Mouse (Mus musculus) intestine, embryonic 14.5 days (tissue): ENCODE measurements around the gene Gbx1. TPM values are rescaled to one million over a fixed set of nuclear protein-coding genes. Genes with fewer than 3 reads are reported as not detected.
"Not testable (repeated sequence)": the region's sequence is repeated elsewhere in the genome, so short reads cannot be mapped to it uniquely, and the experiment has no call there.

Experiments used
- ATAC-seq: fragments of 200-750 bp; cut with Nextera tagmentation; replicated peaks from 2 replicates; pipeline ENCODE4 v1.8.0; 2017; ENCODE audit warnings: low read depth, moderate number of reproducible peaks, moderate TSS enrichment, moderate library complexity; ENCODE audit not compliant: low FRiP score, low TSS enrichment
- DNase-seq: peaks from one replicate; pipeline ENCODE4 v3.0.0-alpha.2; 2018; ENCODE audit warnings: low spot score
- H3K27ac ChIP-seq: fragments of 300-500 bp; sonication (generic); 2 replicates; pipeline ENCODE4 v1.5.1; 2014; ENCODE audit warnings: low read depth, mild to moderate bottlenecking, control low read depth
- H3K27me3 ChIP-seq: fragments of 300-500 bp; sonication (generic); replicated peaks from 2 replicates; pipeline ENCODE4 v1.6.1; 2014; ENCODE audit warnings: low read length, control low read depth; ENCODE audit not compliant: control insufficient read depth, insufficient read depth
- H3K36me3 ChIP-seq: fragments of 300-500 bp; sonication (generic); 2 replicates; pipeline ENCODE4 v1.6.1; 2014; ENCODE audit warnings: low read length, control low read depth; ENCODE audit not compliant: control insufficient read depth, insufficient read depth
- H3K4me1 ChIP-seq: fragments of 300-500 bp; sonication (generic); replicated peaks from 2 replicates; pipeline ENCODE4 v1.6.1; 2014; ENCODE audit warnings: low read length, control low read depth, mixed read lengths; ENCODE audit not compliant: control insufficient read depth, insufficient read depth
- H3K4me2 ChIP-seq: fragments of 300-500 bp; sonication (generic); 2 replicates; pipeline ENCODE4 v1.6.1; 2014; ENCODE audit warnings: low read length
- H3K4me3 ChIP-seq: fragments of 300-500 bp; sonication (generic); 2 replicates; pipeline ENCODE4 v1.5.1; 2014; ENCODE audit warnings: low read depth, low read length, control low read depth, mixed read lengths
- H3K9ac ChIP-seq: fragments of 300-500 bp; sonication (generic); 2 replicates; pipeline ENCODE4 v1.6.1; 2014; ENCODE audit warnings: mild to moderate bottlenecking, low read length
- H3K9me3 ChIP-seq: fragments of 300-500 bp; sonication (generic); 2 replicates; pipeline ENCODE4 v1.6.1; 2016; ENCODE audit warnings: low read length, control low read depth; ENCODE audit not compliant: control insufficient read depth
- WGBS: fragments of 180-500 bp; shearing (Covaris S2); extraction: QIAGEN DNeasy Blood & Tissue Kit; methylation state at CpG from one replicate; pipeline ENCODE4 v1.1.7; 2014; 5-methylcytosine and 5-hydroxymethylcytosine counted together
- polyA plus RNA-seq: library from polyadenylated mRNA; unstranded; fragments of >200 nt; fragmentation: Nextera tagmentation; extraction: Ambion mirVana; gene quantifications from 2 replicates; pipeline ENCODE4 v1.2.1, GENCODE M21; 2014

Gene Gbx1
- 0.07 TPM in 1 of 2 replicates, not detected in the other for polyA plus RNA-seq

- Histone ChIP-seq H3K4me2 (peak within 1 kb of the TSS; percentile 75), H3K4me3 (peak within 1 kb of the TSS; percentile 31), H3K27ac (no peak within 1 kb of the TSS), H3K36me3 (no peaks in the 10 kb centered on the region), H3K4me1 (no peaks in the 10 kb centered on the region), H3K27me3 (peaks cover 96% of the 10 kb centered on the region), H3K9ac (no peak within 1 kb of the TSS), H3K9me3 (no peaks in the 10 kb centered on the region)
- ATAC-seq (0 out of 2 replicates have a peak, but pooled peaks have one; percentile 26), DNase-seq (no peak)
- under 1% methylated on average over 48 of the region's 49 CpGs for WGBS
These were observed at the start of gene Gbx1 for GRCm38 (mm10) chr5:24526889-24527230. Gene Gbx1 (minus strand): TSS chr5:24527202.

DNA sequence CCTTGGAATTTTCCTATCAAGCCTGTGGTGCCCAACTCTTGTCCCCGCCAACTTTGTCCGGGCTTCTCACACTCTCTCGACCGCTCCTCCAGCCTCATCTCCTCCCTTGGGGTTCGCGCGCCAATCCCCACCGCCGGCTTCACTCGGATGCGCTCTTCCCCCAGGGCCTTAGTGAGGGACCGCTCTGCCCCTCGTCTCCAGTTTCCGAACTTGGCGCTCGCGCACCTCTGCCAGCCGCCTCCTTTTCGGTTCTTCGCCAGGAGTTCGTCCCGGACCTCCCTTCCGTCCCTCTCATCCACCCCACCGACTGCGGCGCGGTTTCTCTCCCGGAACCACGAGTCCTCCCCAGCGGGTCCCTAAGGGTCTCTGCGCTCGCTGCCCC is 49.8 kb upstream of the Gbx1 start:
- Histone ChIP-seq H3K4me1 (peaks cover 11% of the 10 kb centered on the region), H3K36me3 (peaks cover 35% of the 10 kb centered on the region), H3K9ac (peak overlapping the region; percentile 72), H3K27me3 (no peaks in the 10 kb centered on the region), H3K9me3 (no peaks in the 10 kb centered on the region), H3K4me2 (peak overlapping the region; percentile 58), H3K27ac (peak overlapping the region; percentile 64; the same call in 1 of the 2 replicates), H3K4me3 (peak overlapping the region; percentile 61)
- no peak for DNase-seq
- under 1% methylated on average over 32 of the region's 32 CpGs for WGBS
- ATAC-seq, result peak; percentile 38

GRCm38 (mm10) chr5:24575948-24576347 is 48.9 kb upstream of the Gbx1 start:
- no peak overlapping the region; the same call in 1 of the 2 replicates for H3K9ac ChIP-seq

DNA sequence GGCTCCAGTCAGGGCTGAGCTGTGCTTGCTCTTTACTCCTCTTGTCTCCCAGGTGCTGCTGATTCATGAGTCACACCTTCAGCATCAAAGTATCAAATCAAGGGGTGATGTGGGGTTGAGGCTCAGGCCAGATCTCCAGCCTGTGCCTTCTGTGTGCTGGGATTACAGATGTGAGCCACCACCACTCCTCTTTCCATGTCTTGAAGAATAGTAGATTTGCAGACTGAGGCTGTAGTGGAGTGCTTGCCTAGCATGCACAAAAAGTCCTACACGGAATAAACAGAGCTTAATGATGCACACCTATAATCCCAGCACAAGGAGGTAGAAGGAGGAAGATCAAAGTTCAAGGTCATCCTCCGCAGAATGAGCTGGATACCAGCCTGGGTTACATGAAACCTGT is 29.7 kb upstream of the Gbx1 start, which contains the start of gene 4931409K22Rik:
Gene 4931409K22Rik (minus strand): TSS at position 101 of the 400 bp plus-strand sequence.
- Histone ChIP-seq H3K4me3 (no peak within 1 kb of the TSS), H3K9me3 (no peaks in the 10 kb centered on the region), H3K27ac (no peak within 1 kb of the TSS), H3K4me1 (no peaks in the 10 kb centered on the region), H3K9ac (no peak within 1 kb of the TSS), H3K4me2 (no peak within 1 kb of the TSS), H3K36me3 (no peaks in the 10 kb centered on the region), H3K27me3 (no peaks in the 10 kb centered on the region; the same call in 1 of the 2 replicates)
- DNase-seq, result no peak
- 68% methylated on average over 2 of the region's 2 CpGs for WGBS
- ATAC-seq, result no peak

More at GRCm38 (mm10) chr5:24575948-24576347, 48.9 kb upstream of the Gbx1 start:
- Histone ChIP-seq H3K9me3 (no peaks in the 10 kb centered on the region), H3K27ac (no peak overlapping the region), H3K4me2 (peak overlapping the region; percentile 58), H3K4me3 (no peak overlapping the region), H3K27me3 (no peaks in the 10 kb centered on the region), H3K4me1 (peaks cover 11% of the 10 kb centered on the region), H3K36me3 (peaks cover 44% of the 10 kb centered on the region)
- 93% methylated on average over 1 of the region's 1 CpGs for WGBS
- ATAC-seq (no peak), DNase-seq (no peak)

GRCm38 (mm10) chr5:24555335-24555734 is 28.3 kb upstream of the Gbx1 start:
- H3K27ac ChIP-seq, H3K9me3 ChIP-seq, H3K27me3 ChIP-seq, H3K9ac ChIP-seq, H3K4me1 ChIP-seq, H3K36me3 ChIP-seq, DNase-seq, H3K4me3 ChIP-seq, ATAC-seq, H3K4me2 ChIP-seq: not testable (repeated sequence)
- 90% methylated on average over 7 of the region's 7 CpGs for WGBS

DNA sequence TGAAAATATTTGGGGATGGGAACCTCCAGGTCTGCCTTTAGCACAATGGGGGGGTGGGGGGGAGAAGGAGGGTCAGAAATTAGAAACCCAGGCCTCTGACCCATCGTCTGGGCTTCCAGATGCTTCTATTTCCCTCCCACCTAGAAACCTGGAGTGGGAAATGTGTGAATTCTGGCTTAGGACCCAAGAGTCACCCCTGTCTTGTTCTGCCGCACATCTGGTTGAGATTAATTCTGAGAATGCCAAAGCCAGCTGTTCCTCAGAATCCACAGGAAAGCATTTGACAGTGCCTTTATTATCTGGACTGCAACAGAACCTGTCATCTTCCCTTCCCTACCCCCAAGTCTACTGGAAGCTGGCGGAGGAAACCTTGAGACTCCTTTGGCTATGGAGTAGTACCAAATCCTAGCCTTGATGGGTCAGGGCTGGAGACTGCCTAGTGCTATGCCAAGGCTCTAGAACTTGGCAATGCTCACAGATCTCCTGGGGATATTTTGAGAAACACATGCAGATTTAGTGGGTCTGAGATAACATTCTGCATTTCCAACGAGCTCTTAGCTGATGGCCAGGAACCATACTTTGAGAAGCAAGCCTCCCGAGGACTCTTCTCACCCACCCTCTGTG is 26.7 kb upstream of the Gbx1 start:
- H3K4me1 ChIP-seq, result peaks cover 9% of the 10 kb centered on the region
- no peaks in the 10 kb centered on the region for H3K9me3 ChIP-seq
- ATAC-seq (no peak), DNase-seq (no peak)
- H3K4me2 ChIP-seq, result no peak overlapping the region
- no peak overlapping the region for H3K4me3 ChIP-seq
- H3K36me3 ChIP-seq, result no peaks in the 10 kb centered on the region
- 68% methylated on average over 5 of the region's 5 CpGs for whole genome bisulfite sequencing
- no peak overlapping the region for H3K9ac ChIP-seq
- no peaks in the 10 kb centered on the region; the same call in 1 of the 2 replicates for H3K27me3 ChIP-seq
- H3K27ac ChIP-seq, result no peak overlapping the region

GRCm38 (mm10) chr5:24551317-24551688 is 24.3 kb upstream of the Gbx1 start:
- Histone ChIP-seq H3K9ac (no peak overlapping the region), H3K27me3 (no peaks in the 10 kb centered on the region; the same call in 1 of the 2 replicates), H3K27ac (no peak overlapping the region), H3K4me3 (no peak overlapping the region; the same call in 1 of the 2 replicates), H3K36me3 (no peaks in the 10 kb centered on the region), H3K9me3 (no peaks in the 10 kb centered on the region), H3K4me2 (peak overlapping the region; percentile 40), H3K4me1 (peaks cover 9% of the 10 kb centered on the region)
- no peak for DNase-seq
- 61% methylated on average over 2 of the region's 2 CpGs for WGBS
- ATAC-seq, result no peak; the same call in 1 of the 2 replicates

GRCm38 (mm10) chr5:24550598-24551316 is 23.8 kb upstream of the Gbx1 start:
- Histone ChIP-seq H3K4me2 (peak overlapping the region; percentile 40), H3K27me3 (no peaks in the 10 kb centered on the region; the same call in 1 of the 2 replicates), H3K27ac (no peak overlapping the region), H3K4me3 (no peak overlapping the region; the same call in 1 of the 2 replicates), H3K36me3 (no peaks in the 10 kb centered on the region), H3K9me3 (no peaks in the 10 kb centered on the region), H3K9ac (no peak overlapping the region), H3K4me1 (peaks cover 9% of the 10 kb centered on the region)
- 27% methylated on average over 26 of the region's 26 CpGs for WGBS
- ATAC-seq (0 out of 2 replicates have a peak, but pooled peaks have one; percentile 36), DNase-seq (no peak)
